Mouse (Mus musculus): Measurements from ENCODE around the gene Spryd3.

GRCm38 (mm10) chr15:102119121-102119830, 16.8 kb downstream of the Spryd3 start:
- TF ChIP-seq TAL1 (IDR thresholded peaks at IDR 0.05; ENCODE audit: low read length) (no peak), GATA1 (IDR thresholded peaks at IDR 0.05; ENCODE audit: low read length) (no peak)
